Mouse (Mus musculus) embryonic fibroblast, embryonic 13.5 days (primary cell): Measurements from ENCODE around the gene Psma3.

Source experiments
- CTCF ChIP-seq: IDR thresholded peaks from 2 replicates; pipeline ENCODE4 v1.5.1; 2011; ENCODE audit warnings: mild to moderate bottlenecking, control low read depth, low read length, moderate library complexity, borderline replicate concordance; ENCODE audit not compliant: insufficient read depth
- POLR2A ChIP-seq: IDR thresholded peaks from 2 replicates; pipeline ENCODE4 v1.6.1; 2011; ENCODE audit warnings: low read depth, mild to moderate bottlenecking, control low read depth, low read length, moderate library complexity

- TF ChIP-seq POLR2A (no peak), CTCF (no peak)
Measured at GRCm38 (mm10) chr12:71003760-71004426, 29.5 kb downstream of the Psma3 start.
